Mouse (Mus musculus) cerebellum, adult 18-20 months (tissue): Measurements from ENCODE around the gene Lsmem1.
"Not testable (repeated sequence)": the region's sequence is repeated elsewhere in the genome, so short reads cannot be mapped to it uniquely, and the experiment has no call there.

Source experiments
- DNase-seq, 2 experiments: peaks; one replicate each; pipeline ENCODE4 v3.0.0; 2021

Gene Lsmem1

DNA sequence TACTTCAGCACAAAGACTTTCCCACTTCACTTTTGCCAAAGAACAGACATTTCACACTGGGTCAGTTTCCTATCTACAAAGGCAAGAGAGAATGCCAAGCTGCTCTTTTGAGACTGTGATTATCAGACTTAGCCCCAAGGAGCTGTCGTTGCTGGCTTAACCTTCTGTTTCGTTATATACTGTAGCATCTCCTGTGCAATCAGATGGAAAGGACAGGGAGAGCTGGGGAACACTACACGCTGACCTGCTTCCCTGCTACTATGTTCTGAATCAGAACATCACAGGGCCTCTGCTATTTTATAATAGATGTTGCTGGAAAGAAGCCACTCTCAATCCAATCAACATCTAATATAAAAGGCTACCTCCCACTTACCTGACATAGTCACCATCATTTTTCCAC lies 9.8 kb upstream of the Lsmem1 start:
- no peak for DNase-seq

DNA sequence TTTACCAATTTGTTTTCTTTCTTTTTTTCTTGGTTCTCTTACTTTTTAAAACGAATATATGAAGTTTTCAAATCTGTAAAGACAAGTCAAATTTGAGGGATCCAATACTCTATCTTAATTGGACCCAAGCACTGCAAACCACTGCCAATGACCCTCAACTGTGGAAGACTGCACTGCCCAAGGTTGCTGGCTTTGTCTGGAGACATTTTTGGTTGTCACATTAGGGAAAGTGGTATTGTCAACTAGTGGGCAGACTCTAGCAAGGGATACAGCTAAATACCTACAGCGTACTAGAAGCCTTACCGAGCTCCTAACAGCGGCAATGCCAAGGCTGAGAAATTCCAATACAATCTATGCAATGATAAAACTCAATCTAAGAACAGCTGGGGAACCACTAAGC lies 8.6 kb upstream of the Lsmem1 start:
- no peak for DNase-seq

DNA sequence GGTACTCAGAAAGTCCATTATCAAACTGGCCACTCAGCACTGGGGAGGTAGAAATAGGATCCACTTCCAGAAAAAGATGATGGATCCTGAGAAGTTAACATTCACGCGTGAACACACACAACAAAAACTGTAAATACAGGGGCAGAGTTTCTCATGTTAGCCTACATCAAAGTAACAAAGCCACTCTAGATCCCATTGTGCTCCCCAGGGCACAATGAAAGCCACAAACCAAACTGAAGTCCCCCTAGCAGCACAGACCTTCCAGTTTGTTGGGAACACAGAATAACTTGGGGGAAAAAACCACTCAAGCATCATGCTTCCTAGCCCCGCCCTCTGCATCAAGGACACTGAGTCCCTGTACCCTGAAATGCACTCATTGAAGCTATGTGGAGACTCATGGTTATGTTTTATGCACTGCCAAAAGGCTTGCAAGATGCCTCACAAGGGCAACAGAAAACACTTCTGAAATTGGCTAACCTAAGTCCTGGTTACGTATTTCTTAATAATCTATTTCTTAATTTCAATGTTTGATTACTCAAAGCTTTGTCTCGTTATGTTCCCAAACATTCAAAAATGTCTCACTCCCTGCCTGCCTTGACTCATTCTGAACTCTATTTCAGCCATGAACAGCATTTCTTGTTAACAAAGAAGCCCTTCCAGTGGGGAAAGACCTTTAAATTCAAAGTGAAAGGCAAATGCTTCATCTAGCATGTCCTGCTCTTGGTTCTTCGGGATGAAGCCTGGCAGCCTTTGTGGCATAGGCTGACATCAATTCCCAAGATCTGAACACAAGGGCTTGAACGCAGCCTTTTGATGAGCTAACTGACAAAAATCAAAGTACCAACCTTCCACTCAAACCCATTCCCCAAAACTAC lies 3.1 kb upstream of the Lsmem1 start:
- no peak for DNase-seq

GRCm38 (mm10) chr12:40200484-40201235 lies 1.4 kb upstream of the Lsmem1 start:
- no peak for DNase-seq

- peak; percentile 68 to 71 for DNase-seq
Observed at GRCm38 (mm10) chr12:40199795-40200402, 609 bp upstream of the Lsmem1 start.

- no peak for DNase-seq
Observed at GRCm38 (mm10) chr12:40198427-40198826, 863 bp downstream of the Lsmem1 start.

- DNase-seq = no peak
Observed at GRCm38 (mm10) chr12:40198019-40198418, 1.3 kb downstream of the Lsmem1 start.

DNA sequence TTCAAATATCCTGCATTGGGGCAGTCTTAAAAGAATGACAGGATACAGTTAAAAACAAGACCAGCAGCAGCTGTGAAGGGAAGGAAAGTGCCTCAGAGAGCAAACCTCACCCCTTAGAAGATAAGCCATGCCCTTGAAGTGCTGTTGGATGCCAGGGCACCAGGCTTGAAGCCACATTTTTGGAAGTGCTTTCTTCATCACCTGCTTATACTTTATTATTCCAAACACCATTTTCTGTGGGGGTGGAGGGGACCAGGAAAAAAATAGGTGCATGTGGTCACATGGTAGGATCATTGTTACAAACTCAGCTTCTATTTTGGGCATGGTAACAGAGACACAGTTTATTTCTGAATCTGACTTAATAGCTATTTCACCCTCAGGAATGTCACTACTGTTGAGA lies 1.8 kb downstream of the Lsmem1 start:
- DNase-seq = no peak

- DNase-seq = no peak
Observed at GRCm38 (mm10) chr12:40185474-40185873, 13.8 kb downstream of the Lsmem1 start.

DNA sequence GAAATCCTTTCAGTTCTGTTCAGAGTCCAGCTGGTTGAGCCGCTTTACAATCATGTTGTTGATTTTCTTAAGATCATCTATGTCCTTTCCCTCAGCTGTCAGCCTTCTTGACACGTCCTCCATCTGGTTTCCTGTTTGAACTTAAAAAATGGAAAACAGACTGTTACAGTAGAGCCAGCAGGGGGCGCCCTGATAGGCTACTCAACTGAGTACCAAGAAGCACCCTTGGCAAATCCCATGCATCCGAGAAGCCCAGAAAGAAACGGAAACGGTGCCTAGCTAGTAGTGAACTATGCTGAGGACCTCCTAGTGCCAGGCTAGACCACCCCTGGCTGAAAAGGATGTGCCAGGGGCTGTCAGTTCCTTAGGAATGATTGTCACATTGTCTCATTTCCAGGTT lies 22.2 kb downstream of the Lsmem1 start:
- peak in 1 of 2 experiments; percentile 26 for DNase-seq

DNA sequence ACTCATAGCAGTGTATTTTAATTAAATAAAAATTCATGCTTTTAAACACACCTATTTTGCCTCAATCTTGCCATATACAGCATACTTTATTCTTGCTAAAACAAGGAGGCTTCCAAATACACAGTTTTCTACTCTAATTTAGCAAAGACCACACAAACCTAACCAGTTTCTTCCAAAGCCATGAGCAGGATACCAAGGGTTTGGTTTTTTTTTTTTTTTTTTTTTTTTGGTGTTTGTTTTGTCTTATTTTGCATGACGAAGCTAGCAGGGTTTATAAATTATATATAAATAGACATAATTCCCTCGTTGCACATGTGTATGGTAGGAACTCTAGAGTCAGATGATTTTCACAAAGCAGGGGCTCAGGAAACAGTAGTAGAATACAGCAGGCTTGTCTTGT lies 23.1 kb downstream of the Lsmem1 start:
- DNase-seq = no peak

DNA sequence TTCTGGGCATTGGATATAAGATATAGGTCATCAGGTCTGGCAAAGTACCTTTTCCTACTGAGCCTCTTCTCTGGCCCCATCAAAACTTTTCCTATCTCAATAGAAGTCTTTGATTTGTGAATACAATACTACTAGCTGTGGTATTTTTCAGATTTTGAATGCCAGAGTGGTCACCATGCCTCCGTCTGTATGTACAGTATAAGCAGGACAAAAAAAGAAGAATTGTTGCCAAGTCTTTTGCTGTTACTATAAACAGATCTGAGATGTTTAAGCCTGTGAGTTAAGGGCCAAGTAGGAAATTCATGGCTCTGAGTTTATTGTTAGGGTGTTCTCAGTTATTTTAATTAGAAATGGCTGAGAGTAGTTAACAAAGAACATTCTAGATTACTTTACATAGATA lies 24.1 kb downstream of the Lsmem1 start:
- DNase-seq = not testable (repeated sequence)

GRCm38 (mm10) chr12:40171637-40172036 lies 27.7 kb downstream of the Lsmem1 start:
- no peak for DNase-seq

- DNase-seq = no peak
Observed at GRCm38 (mm10) chr12:40169675-40170074, 29.6 kb downstream of the Lsmem1 start.

DNA sequence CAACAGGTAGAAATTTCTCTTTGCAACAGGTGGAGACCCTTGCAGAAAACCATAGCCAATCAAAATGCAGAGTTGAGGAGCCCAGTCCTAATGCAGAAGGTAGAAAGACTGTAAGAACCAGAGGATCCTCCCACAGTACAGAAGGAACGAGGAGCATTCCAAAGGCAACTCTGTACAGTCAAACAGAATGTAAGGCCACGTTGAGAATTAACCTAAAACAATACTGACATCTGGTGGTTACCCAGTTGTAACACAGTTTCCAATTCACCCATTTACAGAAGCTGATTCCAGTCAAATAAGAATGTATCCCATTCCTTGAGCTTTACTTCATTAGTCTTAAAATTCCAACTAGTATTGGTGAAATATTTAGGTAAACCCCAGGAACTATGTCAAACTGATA lies 34.7 kb downstream of the Lsmem1 start:
- peak in 1 of 2 experiments; percentile 2 for DNase-seq

DNA sequence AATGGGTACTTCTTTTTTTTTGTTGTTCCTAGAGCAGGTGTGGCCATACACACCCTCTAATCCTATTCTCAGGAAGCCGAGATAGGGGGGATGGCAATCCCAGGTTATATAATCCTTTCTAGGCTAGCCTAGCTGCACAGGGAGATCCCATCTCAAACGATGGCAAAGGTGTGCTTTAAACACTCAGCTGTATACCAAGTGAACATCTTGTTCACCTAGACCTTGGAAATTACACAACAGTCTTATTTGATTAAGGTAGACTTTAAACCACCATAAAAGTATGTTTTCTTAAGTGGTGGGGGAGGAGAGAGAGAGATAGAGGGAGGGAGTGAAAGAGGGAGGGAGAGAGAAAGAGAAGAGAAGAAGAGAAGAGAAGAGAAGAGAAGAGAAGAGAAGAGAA lies 38.5 kb downstream of the Lsmem1 start:
- no peak for DNase-seq

- DNase-seq = no peak
Observed at GRCm38 (mm10) chr12:40154188-40154587, 45.1 kb downstream of the Lsmem1 start.

GRCm38 (mm10) chr12:40152353-40153069 lies 46.8 kb downstream of the Lsmem1 start:
- no peak for DNase-seq

GRCm38 (mm10) chr12:40147319-40147718 lies 52.0 kb downstream of the Lsmem1 start:
- no peak for DNase-seq

DNA sequence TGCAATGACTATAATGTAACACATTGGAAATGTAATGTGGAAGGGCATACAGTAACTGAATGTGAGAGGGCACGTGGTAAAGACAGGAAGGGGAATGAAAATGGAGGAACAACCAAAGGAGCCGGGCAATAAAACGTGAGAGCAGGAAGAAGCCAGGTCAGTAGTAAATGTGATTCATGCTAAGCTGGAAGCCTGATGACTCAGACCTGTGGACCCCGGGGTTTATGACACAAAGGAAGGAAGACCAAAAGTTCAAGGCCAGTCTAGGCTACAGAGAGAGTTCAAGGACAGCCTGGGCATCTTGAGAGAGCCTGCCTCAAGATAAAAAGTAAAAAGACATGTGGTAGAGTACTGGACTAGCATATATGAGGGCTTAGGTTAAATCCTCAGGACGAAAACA lies 52.8 kb downstream of the Lsmem1 start:
- no peak for DNase-seq

DNA sequence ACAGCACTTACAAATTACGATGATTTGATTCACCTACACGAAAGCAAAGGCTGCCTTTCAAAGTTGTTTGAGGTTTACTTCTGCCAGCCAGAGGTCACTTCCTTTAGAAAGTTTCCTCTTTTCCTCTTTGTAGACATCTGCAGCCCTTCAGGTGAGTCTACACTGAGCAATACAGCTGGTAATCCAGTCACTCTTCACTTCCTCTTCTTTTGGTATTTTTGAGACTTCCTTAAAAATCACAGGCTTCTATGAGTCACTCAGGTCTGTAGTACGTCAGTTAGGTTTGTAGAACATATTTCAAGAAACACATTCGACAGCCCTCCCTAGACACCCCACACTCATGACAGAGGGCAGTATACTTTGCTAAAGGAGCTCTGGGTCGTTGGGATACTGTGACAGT lies 58.6 kb downstream of the Lsmem1 start:
- DNase-seq = no peak

DNA sequence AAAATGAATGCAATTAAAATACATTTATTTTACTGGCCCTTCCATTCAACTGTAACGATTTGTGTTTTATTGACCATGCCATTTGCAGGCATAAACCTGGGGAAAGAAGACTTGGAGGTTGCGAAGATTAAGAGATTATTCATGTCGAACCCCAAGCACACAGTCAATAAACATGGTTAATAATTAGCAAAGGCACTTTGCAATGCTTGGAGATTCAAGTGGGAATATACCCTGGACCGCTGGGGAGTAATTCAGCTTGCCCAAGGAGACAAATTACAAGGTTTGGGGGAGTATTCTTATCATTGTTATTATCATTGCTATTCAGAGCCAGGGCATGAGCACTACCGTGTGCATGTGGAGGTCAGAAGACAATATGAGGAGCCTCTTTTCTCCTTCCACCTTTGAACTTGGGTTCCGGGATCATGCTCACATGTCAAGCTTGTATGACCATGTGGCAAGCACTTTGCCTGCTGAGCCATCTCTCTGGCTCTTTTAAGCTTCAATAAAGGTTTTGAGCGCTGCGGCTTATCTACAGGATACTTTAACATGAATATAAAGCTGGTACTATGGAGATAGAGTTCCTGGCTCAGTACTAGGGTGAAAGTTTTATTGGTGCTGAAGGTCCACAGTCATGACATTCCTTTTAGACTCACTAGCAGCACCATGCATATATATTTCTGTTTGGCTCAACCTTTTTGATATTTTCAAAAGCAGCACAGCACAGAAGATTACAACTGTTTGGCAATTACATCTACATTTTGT lies 59.6 kb downstream of the Lsmem1 start:
- no peak for DNase-seq
